Mouse (Mus musculus): ENCODE measurements around the gene Ptpdc1.

GRCm38 (mm10) chr13:48569576-48570132 lies 55.8 kb downstream of the Ptpdc1 start:
- TF ChIP-seq CTCF (IDR thresholded peaks at IDR 0.05; ENCODE audit: low read depth) (no peak), EP300 (IDR thresholded peaks at IDR 0.05; ENCODE audit: low read depth) (no peak)

Measured in liver, postnatal 0 days (tissue).